In genomic region chr4:150087890-150088530, GRCm38 (mm10) we compare ENCODE assay signal across 7 mouse cellular contexts. TPM values are rescaled to one million over a fixed set of nuclear protein-coding genes. Genes with fewer than 3 reads are reported as not detected.
DNase-seq lines count a peak whose midpoint lies in the region; ATAC-seq lines count a peak whose summit lies in the region.

No protein-coding gene starts in this region.

- DNase-seq in neural tube, embryonic 11.5 days (ENCODE audit: low spot score): no peak
- no peak for DNase-seq in neural tube, embryonic 10.5 days (ENCODE audit: extremely low spot score, low spot score)
- no peak for DNase-seq in urinary bladder, postnatal 25 days (ENCODE audit: low spot score)

- peaks cover 8% of the 10 kb centered on the region for H3K4me1 ChIP-seq in neural tube, embryonic 11.5 days (ENCODE audit: control insufficient read depth, insufficient read depth, low read length)
- H3K4me1 ChIP-seq in forebrain, embryonic 16.5 days (replicated peaks; ENCODE audit: control insufficient read depth, insufficient read depth, low read length): peaks cover 10% of the 10 kb centered on the region
- peaks cover 17% of the 10 kb centered on the region for H3K4me1 ChIP-seq in liver, embryonic 12.5 days
- H3K4me1 ChIP-seq in stomach, embryonic 16.5 days (ENCODE audit: control insufficient read depth, insufficient read depth, low read length): peaks cover 26% of the 10 kb centered on the region; the same call in 1 of the 2 replicates

- peak overlapping the region; percentile 99 for H3K4me2 ChIP-seq in neural tube, embryonic 11.5 days (ENCODE audit: low read depth)
- H3K4me2 ChIP-seq in forebrain, embryonic 16.5 days (ENCODE audit: low read length): peak overlapping the region; percentile 99
- H3K4me2 ChIP-seq in liver, embryonic 12.5 days: peak overlapping the region; percentile 96
- peak overlapping the region; percentile 98 for H3K4me2 ChIP-seq in stomach, embryonic 16.5 days (ENCODE audit: low read depth, low read length)

- H3K36me3 ChIP-seq in neural tube, embryonic 11.5 days (ENCODE audit: control insufficient read depth, insufficient read depth, low read length): no peaks in the 10 kb centered on the region
- no peaks in the 10 kb centered on the region for H3K36me3 ChIP-seq in forebrain, embryonic 16.5 days (ENCODE audit: control insufficient read depth, insufficient read depth)
- H3K36me3 ChIP-seq in liver, embryonic 12.5 days: no peaks in the 10 kb centered on the region
- H3K36me3 ChIP-seq in stomach, embryonic 16.5 days (ENCODE audit: control insufficient read depth, insufficient read depth, low read length): no peaks in the 10 kb centered on the region

- no peak for ATAC-seq in neural tube, embryonic 11.5 days (ENCODE audit: insufficient read depth, low FRiP score, low TSS enrichment)
- ATAC-seq in forebrain, embryonic 16.5 days: no peak
- ATAC-seq in liver, embryonic 12.5 days: no peak
- ATAC-seq in stomach, embryonic 16.5 days (ENCODE audit: insufficient read depth, low FRiP score): no peak
- no peak for ATAC-seq in activated CD4-positive, CD25-positive, alpha-beta regulatory T cell, adult 4 months

- no peaks in the 10 kb centered on the region for H3K9me3 ChIP-seq in neural tube, embryonic 11.5 days (ENCODE audit: control insufficient read depth, low read length)
- no peaks in the 10 kb centered on the region; the same call in 1 of the 2 replicates for H3K9me3 ChIP-seq in forebrain, embryonic 16.5 days (ENCODE audit: control insufficient read depth, low read length)
- H3K9me3 ChIP-seq in liver, embryonic 12.5 days (replicated peaks): no peaks in the 10 kb centered on the region
- H3K9me3 ChIP-seq in stomach, embryonic 16.5 days (replicated peaks; ENCODE audit: control insufficient read depth, low read length): no peaks in the 10 kb centered on the region

- H3K27ac ChIP-seq in neural tube, embryonic 11.5 days (ENCODE audit: low read depth, low read length): no peak overlapping the region
- no peak overlapping the region for H3K27ac ChIP-seq in forebrain, embryonic 16.5 days (ENCODE audit: low read length)
- no peak overlapping the region for H3K27ac ChIP-seq in liver, embryonic 12.5 days
- peak overlapping the region; percentile 74 for H3K27ac ChIP-seq in stomach, embryonic 16.5 days (ENCODE audit: low read length)

- WGBS in neural tube, embryonic 11.5 days: 15% methylated on average over 29 of the region's 29 CpGs
- WGBS in forebrain, embryonic 16.5 days: 16% methylated on average over 29 of the region's 29 CpGs
- 18% methylated on average over 29 of the region's 29 CpGs for WGBS in liver, embryonic 12.5 days (ENCODE audit: insufficient replicate concordance)
- 16% methylated on average over 29 of the region's 29 CpGs for WGBS in stomach, embryonic 16.5 days

- H3K4me3 ChIP-seq in neural tube, embryonic 11.5 days (ENCODE audit: low read depth, low read length): peak overlapping the region; percentile 57
- H3K4me3 ChIP-seq in forebrain, embryonic 16.5 days (replicated peaks; ENCODE audit: low read length): peak overlapping the region; percentile 58
- H3K4me3 ChIP-seq in liver, embryonic 12.5 days: peak overlapping the region; percentile 62
- H3K4me3 ChIP-seq in stomach, embryonic 16.5 days (replicated peaks; ENCODE audit: low read length): peak overlapping the region; percentile 73

- H3K9ac ChIP-seq in neural tube, embryonic 11.5 days (ENCODE audit: low read length): peak overlapping the region; percentile 57
- H3K9ac ChIP-seq in forebrain, embryonic 16.5 days (replicated peaks; ENCODE audit: low read depth, low read length): peak overlapping the region; percentile 66
- peak overlapping the region; percentile 63 for H3K9ac ChIP-seq in liver, embryonic 12.5 days
- H3K9ac ChIP-seq in stomach, embryonic 16.5 days (ENCODE audit: low read length): peak overlapping the region; percentile 80

- no peaks in the 10 kb centered on the region for H3K27me3 ChIP-seq in neural tube, embryonic 11.5 days (ENCODE audit: control insufficient read depth, insufficient read depth, low read length)
- H3K27me3 ChIP-seq in forebrain, embryonic 16.5 days (replicated peaks; ENCODE audit: control insufficient read depth, insufficient read depth, low read length): peaks cover 17% of the 10 kb centered on the region
- H3K27me3 ChIP-seq in liver, embryonic 12.5 days (replicated peaks): peaks cover 51% of the 10 kb centered on the region
- no peaks in the 10 kb centered on the region for H3K27me3 ChIP-seq in stomach, embryonic 16.5 days (ENCODE audit: control insufficient read depth, insufficient read depth, low read length)

RNA-seq across cellular contexts. Expression of gene Gpr157, which starts 0.8 kb away (rescaled TPM):
- polyA plus RNA-seq in neural tube, embryonic 11.5 days (2014; fragmentation: Nextera tagmentation; extraction: Ambion mirVana): 0.24 and 0.28 TPM in 2 replicates
- polyA plus RNA-seq in forebrain, embryonic 16.5 days (2015; fragmentation: Nextera tagmentation; extraction: Ambion mirVana): 0.14 and 0.25 TPM in 2 replicates
- polyA plus RNA-seq in liver, embryonic 12.5 days (2016; fragmentation: Nextera tagmentation; extraction: Ambion mirVana): 0.18 and 0.37 TPM in 2 replicates
- polyA plus RNA-seq in stomach, embryonic 16.5 days (2015; fragmentation: Nextera tagmentation; extraction: Ambion mirVana): 1.5 TPM in 2 replicates
- under 1 TPM; 0.33 to 0.42 TPM for polyA plus RNA-seq in activated CD4-positive, CD25-positive, alpha-beta regulatory T cell, adult 4 months (2017; shearing (Covaris generic))

RNA-seq across cellular contexts. Expression of gene Slc2a5, which starts 31.1 kb away (rescaled TPM):
- polyA plus RNA-seq in neural tube, embryonic 11.5 days (2014; fragmentation: Nextera tagmentation; extraction: Ambion mirVana): 2.9 and 3.3 TPM in 2 replicates
- polyA plus RNA-seq in forebrain, embryonic 16.5 days (2015; fragmentation: Nextera tagmentation; extraction: Ambion mirVana): 2.6 and 2.7 TPM in 2 replicates
- 0.22 and 0.30 TPM in 2 replicates for polyA plus RNA-seq in liver, embryonic 12.5 days (2016; fragmentation: Nextera tagmentation; extraction: Ambion mirVana)
- polyA plus RNA-seq in stomach, embryonic 16.5 days (2015; fragmentation: Nextera tagmentation; extraction: Ambion mirVana): 1.00 and 1.8 TPM in 2 replicates
- polyA plus RNA-seq in activated CD4-positive, CD25-positive, alpha-beta regulatory T cell, adult 4 months (2017; shearing (Covaris generic)): not detected
